Mouse (Mus musculus) lung, postnatal 25 days (tissue): ENCODE measurements at regions not wholly inside any gene's neighbourhood (a gene's known extent, or its start where the extent isn't known, plus 50 kb on each side); places are given as distances from the start of the nearest gene placed in this dataset.
A peak's percentile ranks its signal among the peaks of the same experiment; 100 is the strongest.

Experiments used
- DNase-seq: peaks from one replicate; pipeline ENCODE4 v3.0.0; 2022; ENCODE audit warnings: low spot score

DNA sequence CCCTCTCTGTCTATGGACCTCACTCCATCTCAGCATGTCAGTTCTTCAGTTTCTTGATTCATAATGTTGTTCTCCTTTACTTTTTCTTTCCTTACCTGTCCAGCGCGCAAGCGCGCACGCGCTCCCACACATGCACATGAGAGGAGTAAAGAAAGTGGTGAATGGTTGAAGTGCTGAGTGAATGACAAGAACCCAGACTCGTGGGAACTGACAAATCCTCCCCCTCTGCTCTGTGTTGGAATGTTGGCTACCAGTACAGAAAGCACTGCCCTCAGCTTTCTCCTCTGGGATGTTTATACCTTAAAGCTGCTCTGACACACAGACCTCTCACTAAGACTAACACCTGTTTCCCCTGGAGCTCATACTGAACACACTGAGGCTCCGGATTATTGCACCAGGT, 302.2 kb upstream of the Nrp1 start:
- DNase-seq: no peak

DNA sequence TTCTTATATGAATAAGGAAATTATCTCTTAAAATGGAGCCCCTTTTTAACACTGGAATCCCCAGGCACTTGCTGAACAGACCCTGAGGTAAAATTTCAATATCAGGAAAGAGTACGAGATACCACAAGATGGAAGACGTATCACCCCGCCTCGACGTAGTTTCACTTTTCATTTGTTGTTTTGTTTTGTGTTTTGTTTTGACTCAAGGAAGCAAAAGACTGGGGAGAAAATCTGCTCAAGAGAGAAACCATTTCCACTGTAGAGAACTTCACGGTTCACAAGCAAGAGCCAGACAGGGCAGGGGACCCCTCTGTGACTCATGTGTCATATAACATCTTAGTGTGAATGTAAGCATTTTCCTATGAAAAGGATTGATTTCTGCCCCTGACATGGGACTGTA, 300.6 kb upstream of the Nrp1 start:
- no peak for DNase-seq

DNA sequence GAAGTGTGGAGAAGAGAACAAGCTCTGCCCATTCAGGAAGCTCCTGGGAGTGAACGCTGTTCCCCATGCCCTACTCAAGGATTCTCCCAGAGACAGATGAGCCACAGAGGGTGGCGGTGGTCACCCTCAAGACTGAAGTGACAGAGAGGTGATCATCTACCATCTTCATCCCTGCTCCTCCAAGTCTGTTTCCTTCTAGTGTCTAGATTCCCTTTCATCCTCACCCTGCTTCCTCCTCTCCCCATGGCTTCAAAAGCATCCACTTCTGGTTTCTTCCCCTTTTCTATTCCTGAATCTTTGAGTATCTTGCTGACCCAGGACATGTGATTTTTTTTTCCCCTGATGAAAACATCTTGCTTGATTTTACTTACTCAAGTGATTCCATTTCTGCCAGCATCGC, 298.6 kb upstream of the Nrp1 start:
- no peak for DNase-seq

DNA sequence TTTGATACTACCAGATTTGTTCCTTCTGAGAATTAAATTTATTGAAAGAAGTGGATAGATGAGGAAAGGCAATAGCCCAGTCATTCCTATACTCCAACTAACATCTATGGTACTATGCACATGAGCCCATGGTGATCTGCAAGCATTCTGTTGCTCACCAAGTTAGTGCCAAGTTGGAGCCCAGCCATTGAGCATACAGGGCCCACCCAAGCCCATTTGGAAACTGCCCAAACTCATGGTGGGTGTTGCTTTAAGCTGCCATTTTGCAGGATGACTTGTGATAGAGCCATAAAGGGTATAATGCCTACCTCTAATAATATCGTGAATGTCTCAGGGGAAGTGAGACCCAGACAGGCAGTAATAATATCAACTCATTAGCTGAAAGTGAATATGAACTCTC, 294.2 kb upstream of the Nrp1 start:
- DNase-seq: no peak

DNA sequence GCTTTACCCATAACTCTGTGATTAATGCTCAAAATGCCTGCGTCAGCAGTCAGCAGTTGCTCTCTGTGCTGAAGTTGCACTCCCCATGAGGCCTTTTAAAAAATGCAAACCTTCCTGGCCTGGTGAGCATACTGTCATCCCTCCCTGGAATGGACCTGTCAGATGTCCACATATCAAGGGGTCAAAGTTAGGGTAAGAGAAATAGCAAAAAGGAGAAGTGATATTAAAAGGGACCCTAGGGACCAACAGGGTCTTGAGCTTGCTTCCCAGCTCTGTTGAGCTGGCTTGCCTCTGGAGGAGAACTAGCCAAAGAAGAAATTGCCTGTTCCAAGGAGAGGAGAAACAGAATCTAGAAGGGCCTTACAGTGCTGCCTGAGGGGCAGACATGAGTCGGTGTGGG, 293.3 kb upstream of the Nrp1 start:
- no peak for DNase-seq

DNA sequence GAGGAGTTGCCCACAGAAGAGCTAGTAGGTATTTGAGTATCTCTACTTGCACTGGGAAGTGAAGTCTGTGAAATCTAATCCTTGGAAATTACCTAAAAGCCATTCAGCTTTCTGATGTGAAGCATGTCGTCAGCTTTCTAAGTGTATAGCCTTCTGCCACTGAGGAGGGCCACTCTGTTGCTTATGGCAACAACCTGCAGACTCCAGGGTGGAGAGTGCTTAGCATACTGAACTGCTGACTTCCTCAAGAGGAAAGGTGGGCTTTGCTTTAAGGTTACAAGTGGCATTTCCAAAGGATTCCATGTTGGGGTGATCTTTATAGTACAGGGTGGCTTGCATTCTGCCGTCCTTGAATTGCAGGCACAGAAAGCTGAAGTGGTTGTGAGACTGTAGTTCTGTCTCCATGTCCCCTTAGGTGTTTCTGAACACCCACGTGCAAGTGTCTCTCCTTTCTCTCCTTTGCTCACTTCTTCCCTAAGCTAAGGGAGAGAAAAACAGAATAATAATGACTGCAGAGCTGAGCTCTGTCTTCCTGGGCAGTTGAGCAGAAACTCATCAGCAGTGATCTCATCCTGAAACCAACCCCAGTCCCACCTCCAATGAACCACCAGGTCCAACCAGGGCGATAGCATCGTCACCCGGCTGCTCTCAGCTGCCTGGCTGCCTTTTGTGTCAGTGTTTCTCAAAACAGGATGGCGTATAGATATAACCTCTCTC, 292.3 kb upstream of the Nrp1 start:
- DNase-seq: no peak

DNA sequence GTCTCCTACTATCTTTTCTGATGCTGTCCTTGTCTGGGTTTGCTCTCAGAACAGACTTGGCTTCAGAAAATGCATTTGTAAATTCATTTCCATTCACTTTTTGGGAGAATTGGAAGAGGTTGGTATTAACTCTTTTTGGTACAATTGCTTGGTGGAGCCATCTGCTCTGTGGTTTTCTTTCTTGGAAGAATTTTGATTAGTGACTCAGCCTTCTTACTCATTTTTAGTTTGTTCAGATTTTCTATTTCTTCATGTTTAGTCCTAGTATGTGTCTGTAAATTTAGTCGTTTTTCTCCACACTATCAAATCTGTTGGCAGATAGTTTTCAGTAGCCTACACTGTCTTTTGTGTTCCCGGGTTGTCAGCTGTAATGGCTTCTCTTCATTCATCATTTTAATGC, 288.7 kb upstream of the Nrp1 start:
- DNase-seq: no peak

DNA sequence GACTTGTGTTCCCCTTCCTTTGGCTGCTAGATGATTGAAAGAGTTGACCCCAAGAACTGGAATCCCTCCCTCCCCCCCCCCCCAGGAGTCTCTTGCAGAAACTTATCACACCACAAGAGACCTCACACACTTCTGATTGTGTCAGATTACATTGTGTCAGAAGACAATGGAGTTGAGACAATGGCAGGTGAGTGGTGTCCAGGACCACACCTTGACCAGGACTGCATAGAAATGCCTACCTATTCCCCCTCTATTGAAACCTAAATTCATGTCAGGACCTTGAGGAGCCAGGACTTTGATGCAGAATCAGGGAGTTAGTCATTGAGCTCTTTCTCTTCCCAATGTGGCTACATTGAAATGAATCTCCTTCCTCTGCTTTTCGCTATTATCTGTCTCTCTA, 282.8 kb upstream of the Nrp1 start:
- DNase-seq: no peak

DNA sequence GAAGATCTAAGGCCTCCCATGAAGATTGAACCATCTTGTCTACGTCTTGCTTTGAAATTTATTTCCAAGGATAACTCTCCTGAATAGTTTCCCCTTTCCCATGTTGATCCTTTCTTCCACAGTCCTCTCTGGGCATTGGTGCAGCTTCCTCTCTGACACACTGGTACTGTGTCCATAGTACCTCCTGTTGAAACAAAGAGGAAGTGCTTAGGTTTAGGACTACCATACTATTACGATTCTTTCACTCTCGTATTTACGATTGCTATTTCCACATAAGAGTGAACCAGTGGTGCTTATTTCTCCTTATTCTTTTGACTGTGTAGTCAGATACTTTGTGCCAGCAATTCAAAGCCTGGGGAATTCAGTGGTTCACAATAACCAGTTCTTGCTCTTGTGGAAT, 282.2 kb upstream of the Nrp1 start:
- no peak for DNase-seq

DNA sequence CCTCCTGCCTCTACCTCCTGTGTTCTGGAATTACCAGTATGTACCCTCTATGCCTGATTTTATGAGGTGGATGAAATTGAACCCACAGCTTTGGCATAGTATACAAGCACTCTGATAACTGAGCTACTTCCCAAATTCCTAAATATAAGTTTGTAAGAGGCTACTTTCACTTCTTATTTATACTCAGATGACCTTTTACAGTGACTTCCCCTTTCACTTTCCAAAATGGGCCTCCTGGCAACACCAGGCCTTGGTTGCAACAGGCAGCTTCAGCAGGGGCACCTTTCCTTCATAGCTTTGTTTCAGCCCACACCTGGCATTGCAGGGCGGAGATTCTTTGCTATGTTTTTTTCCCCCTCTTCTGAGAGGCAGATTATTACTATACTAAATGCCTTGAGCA, 279.7 kb upstream of the Nrp1 start:
- peak; percentile 41 for DNase-seq

DNA sequence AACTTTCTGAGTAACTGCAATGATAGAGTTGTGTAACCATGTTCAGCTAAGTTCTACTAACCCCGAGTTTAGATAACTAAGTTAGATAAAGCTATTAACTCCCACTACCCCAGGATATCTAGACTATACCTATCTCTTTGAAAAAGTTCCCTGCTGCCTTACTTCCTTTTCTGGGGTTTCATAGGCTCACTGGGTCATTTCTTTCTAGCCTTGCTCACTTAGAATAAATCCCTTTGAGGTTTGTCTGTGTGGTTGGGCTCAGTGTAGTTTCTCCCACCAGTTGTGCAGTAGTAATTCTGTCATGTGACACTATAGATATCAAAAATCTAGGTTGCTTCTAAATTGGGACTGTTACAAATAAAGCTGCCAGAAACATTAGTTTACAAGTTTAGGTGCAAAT, 272.6 kb upstream of the Nrp1 start:
- no peak for DNase-seq

DNA sequence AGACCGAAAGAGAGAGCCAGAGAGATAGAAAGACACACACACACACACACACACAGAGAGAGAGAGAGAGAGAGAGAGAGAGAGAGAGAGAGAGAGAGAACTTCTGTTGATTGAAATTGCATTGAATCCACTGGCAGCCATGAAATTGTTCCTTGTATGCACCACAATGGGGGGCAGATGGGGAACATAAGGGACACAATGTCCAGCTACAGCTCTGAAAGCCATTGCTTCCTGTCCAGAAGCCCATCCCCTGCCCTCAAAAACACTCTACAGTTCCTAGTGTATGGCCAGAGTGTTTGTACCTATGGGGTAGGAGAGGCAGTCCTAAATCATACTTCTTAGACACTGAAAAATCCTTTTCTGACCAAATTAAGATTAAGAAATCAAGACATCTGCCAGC, 270.9 kb upstream of the Nrp1 start:
- DNase-seq: no peak

DNA sequence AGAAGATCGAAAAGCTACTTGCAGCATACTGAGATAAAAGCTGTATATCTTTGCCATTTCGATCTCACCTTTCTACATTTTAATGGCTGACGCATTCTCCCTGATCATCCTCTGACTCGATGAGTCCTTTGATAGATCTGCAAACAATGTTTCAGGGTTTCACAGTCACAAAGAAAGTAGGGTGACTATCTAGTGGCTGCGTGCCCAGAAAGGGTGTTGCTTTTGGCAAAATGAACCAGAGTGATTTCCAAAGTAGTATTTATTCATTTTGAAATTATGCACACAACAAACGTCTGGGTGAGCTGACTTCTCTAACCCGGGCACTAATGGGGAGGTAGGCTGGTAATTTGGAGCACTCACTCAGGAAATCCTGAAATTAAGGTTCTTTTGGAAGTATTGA, 265.6 kb upstream of the Nrp1 start:
- DNase-seq: no peak

DNA sequence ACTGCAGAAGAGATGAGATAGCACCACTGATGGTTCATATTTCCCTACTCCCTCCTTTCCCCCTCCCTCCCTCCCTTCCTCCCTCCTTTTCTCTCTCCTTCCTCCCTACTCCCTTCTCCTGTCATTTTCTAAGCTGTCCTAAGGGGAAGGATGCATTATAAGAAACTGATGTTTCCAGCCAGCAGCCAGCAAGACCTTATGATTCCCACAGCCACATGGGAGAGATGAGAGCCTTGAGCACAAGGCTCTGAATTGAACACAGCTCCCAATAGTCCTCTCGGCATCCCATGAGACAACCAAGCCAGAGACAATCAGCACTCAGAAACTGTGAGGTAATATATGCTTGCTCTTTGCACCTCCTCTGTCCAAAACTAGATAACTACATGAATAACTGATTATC, 263.0 kb upstream of the Nrp1 start:
- no peak for DNase-seq

DNA sequence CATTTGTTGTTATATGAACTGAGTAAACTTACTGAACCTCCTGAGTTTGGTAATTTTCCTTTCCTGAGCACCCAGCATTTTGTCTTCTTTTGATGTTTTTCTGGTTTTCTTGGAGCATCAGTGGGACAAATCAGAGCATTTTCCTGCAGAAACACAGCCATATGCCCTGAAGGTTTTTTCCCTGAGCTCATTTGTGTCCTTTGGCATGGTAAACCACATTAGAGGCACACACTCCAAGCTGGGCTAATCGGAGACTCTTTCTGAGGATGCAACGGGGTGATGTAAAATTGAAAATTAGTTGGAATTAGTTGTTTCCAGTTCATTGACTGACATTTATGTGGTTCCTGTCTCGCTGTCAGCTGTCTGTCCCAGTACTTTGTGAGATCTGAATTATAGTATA, 260.8 kb upstream of the Nrp1 start:
- no peak for DNase-seq

DNA sequence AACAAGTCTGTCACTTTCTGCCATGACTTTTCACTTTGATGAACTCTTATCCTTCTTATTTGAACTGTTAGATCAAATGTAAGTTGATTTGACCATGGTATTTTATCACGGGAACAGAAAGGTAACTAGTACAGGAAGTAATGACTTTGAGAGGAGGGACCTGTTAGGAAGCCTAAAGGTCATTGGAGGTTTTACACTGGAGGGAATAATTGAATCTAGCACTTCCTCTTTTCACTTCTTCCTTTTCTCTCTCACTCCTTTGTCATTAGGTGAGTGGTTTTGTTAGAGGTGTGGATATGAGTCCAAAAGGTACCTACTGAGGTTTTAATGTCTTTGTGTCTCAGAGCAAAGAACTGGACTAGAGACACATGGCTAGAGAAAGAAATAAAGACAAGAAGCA, 255.0 kb upstream of the Nrp1 start:
- DNase-seq: no peak

DNA sequence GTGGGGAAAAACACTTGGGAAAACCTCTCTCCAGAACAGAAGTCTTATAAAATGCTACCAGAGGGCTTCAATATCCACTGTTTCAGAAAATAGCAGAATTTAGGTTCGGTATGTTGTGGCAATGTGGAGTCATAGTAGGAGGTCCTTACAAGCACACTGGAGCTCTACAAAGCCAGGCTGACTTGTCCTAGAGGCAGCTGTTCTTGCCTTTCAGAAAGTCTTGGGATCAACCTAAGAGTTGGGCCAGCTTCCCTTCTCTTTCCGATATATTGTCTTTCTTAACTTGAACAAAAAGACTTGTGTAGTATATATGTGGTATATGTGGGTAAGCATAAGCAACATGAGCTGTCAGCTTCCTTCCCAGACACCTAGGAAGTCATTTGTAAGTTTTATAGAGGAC, 251.8 kb upstream of the Nrp1 start:
- DNase-seq: no peak

DNA sequence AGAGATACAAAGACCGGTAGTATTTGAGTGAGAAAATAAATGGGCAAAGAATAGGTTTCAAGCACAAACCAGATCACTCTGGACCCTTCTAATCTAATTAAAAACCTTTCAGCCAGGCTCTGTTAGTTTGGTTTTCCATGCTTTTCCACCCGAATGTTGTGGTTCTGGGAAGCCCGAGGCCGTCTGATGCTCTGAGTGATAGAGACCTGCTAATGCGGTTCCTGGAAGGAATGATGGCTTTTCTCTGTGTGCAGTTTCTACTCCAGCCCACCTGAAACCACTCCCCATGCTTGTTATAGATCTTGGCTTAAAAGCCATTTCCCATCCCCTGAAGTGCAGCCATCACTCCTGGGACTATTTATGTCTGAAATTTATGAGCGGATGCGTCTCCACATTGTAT, 251.4 kb upstream of the Nrp1 start:
- no peak for DNase-seq

DNA sequence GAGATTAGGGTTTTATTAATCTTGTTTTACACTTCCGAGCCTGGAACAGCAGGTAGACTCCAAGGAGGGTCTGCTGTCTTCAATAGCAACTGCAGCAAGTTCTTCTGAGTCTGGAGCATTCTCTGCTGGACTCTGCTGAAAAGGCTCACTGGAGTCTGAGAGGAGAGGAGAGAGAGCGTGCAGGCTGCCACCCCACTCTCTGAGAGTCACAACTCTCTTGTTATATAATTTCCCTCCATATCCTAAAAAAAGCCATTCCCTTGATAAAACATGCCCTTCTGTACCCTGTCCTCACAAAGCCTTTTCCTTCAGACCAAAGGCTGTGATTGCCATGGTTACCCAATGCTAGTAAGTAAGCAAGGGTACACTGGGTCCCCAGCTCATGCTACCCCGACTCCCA, 249.4 kb upstream of the Nrp1 start:
- no peak for DNase-seq

DNA sequence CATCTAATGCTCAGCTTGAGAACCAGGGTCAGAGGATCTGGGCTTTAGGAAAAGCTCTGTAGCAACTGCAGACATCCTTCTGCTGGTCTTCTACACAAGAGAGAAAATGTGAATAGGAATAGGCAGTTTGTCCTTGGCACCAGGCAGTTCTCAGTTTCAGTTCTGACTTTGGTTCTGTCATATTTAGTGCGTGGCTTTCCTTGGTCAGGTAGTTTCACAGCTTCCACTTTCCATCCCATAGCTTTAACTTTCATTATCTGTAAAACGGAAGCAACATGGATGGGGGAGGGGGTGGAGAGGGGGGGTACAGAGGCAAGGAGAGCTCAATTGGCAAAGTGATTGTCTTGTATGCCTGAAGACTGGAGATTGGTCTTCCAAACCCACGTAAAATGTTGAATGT, 247.3 kb upstream of the Nrp1 start:
- no peak for DNase-seq

DNA sequence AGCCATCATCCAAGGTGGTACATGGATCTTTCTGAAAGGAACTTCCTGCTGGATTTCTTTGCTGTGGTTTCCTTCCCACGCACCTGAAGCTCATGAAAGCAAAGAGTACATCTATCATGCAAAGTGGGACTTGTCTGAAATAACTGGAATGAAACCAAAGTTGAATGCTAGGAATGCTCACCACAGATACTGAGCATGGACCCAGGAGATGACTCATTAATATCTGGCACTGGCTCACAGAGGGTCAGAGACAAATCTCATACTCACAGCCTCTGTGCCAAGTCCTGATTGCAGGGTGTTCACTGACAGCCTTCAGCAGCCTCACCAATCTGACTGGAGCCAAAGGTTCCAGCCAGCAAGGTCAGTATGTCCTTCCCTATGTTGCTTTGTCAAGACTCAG, 245.3 kb upstream of the Nrp1 start:
- peak; percentile 49 for DNase-seq

DNA sequence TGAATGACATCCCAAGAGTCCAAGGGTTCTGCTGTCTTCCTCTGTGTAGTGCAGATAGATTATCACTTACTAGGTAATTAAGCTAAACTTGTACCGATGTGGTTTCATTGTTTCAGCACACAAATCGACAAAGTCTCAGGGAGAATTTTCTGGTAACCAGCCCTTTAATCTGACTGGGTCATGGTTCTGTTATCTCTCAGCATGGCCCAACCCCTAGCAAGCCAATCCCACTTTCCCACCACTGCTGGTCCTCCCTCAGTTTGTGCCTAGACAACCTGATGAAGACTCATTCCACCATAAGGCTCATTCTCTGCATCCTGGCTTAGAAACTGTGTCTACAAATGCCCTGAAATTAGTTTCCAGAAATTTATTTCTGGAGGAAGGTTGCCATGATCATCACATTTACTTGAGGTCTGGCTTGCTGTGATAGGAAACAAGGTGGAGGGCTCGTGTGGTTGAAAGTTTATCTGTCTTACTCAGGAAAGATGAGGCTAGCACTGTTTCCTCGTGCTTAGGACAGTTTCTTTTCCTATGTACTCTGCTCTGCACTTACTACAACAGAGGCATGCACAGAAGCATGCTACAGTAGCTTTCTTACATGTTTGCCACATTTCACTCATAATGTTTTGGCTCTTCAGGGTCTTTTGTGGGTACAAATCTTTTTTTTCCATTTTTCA, 217.0 kb upstream of the Nrp1 start:
- no peak for DNase-seq

DNA sequence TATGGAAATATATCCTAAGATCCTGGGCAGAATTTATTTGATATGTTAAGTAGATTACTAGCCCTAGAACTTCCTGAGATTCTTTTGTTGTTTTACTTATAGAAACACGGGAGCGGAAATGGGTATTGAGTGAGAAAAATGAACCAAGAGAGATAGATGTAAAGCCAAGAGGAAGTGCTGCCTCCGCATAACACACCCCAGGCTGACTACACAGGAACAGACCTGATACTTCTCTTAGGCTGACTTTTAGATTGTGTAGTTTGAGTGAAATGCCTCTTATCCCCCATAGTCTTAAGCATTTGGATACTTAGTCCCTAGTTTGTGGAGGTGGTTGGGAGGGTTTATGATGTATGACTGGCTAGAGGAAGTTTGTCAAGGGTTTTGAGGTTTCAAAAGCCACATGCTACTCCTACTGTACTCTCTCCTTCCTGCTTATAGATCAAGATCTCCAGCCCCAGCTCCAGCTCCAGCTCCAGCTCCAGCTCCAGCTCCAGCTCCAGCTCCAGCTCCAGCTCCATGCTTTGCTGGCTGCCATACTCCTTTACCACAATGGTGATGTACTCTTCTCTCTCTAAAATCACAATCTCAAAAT, 210.0 kb upstream of the Nrp1 start:
- DNase-seq: no peak

DNA sequence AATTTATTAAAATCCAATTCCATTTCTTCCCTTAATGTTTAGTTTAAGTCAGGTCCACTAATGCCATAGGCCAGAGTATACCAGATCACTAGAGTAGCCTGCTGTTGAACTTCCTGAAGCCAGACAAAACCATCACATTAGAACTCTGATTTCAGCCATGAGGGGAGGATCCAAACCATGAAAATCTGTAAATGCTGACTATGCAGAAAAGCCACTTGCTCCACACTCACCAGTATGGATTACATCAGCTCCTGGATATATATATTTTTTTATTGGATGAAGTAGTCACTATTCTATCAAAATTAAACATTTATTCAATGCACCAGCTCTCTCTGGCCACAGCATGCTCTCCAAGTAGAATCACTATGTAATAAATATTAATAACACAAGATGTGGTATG, 202.8 kb upstream of the Nrp1 start:
- DNase-seq: no peak
